Mouse (Mus musculus) heart, embryonic 15.5 days (tissue): ENCODE results near the gene Stra6. TPM values are rescaled to one million over a fixed set of nuclear protein-coding genes. Genes with fewer than 3 reads are reported as not detected.

Experiments used
- ATAC-seq: fragments of 200-750 bp; cut with Nextera tagmentation; replicated peaks from 2 replicates; pipeline ENCODE4 v1.8.0; 2017; ENCODE audit warnings: low read depth, moderate TSS enrichment; ENCODE audit not compliant: insufficient number of reproducible peaks, insufficient read depth, low FRiP score
- H3K27ac ChIP-seq: fragments of 300-500 bp; sonication (generic); 2 replicates; pipeline ENCODE4 v1.5.1; 2015; ENCODE audit warnings: mild to moderate bottlenecking, inconsistent platforms
- H3K27me3 ChIP-seq: fragments of 300-500 bp; sonication (generic); 2 replicates; pipeline ENCODE4 v1.6.1; 2015; ENCODE audit warnings: inconsistent platforms
- H3K36me3 ChIP-seq: fragments of 300-500 bp; sonication (generic); 2 replicates; pipeline ENCODE4 v1.6.1; 2015; ENCODE audit warnings: mild to moderate bottlenecking, inconsistent platforms
- H3K4me1 ChIP-seq: fragments of 300-500 bp; sonication (generic); replicated peaks from 2 replicates; pipeline ENCODE4 v1.6.1; 2015; ENCODE audit warnings: inconsistent platforms
- H3K4me2 ChIP-seq: fragments of 300-500 bp; sonication (generic); 2 replicates; pipeline ENCODE4 v1.6.1; 2015; ENCODE audit warnings: inconsistent platforms, mild to moderate bottlenecking, moderate library complexity
- H3K4me3 ChIP-seq: fragments of 300-500 bp; sonication (generic); 2 replicates; pipeline ENCODE4 v1.5.1; 2015; ENCODE audit warnings: mild to moderate bottlenecking, inconsistent platforms
- H3K9ac ChIP-seq: fragments of 300-500 bp; sonication (generic); 2 replicates; pipeline ENCODE4 v1.6.1; 2015; ENCODE audit warnings: mild to moderate bottlenecking, inconsistent platforms
- H3K9me3 ChIP-seq: fragments of 300-500 bp; sonication (generic); replicated peaks from 2 replicates; pipeline ENCODE4 v1.6.1; 2016; ENCODE audit warnings: inconsistent platforms
- WGBS: fragments of 180-500 bp; shearing (Covaris S2); methylation state at CpG from one replicate; pipeline ENCODE4 v1.1.7; 2015; ENCODE audit warnings: mixed read lengths; 5-methylcytosine and 5-hydroxymethylcytosine counted together
- polyA plus RNA-seq: library from polyadenylated mRNA; unstranded; fragments of >200 nt; fragmentation: Nextera tagmentation; extraction: Ambion mirVana; gene quantifications from 2 replicates; pipeline ENCODE4 v1.2.1, GENCODE M21; 2015

Stra6 gene
- 0.14 and 0.76 TPM in 2 replicates for polyA plus RNA-seq

- no peak within 1 kb of the TSS for H3K9ac ChIP-seq
- H3K4me3 ChIP-seq, result no peak within 1 kb of the TSS
- no peaks in the 10 kb centered on the region for H3K9me3 ChIP-seq
- H3K36me3 ChIP-seq, result no peaks in the 10 kb centered on the region
- H3K4me1 ChIP-seq, result peaks cover 30% of the 10 kb centered on the region
- H3K4me2 ChIP-seq, result no peak within 1 kb of the TSS
- no peak within 1 kb of the TSS for H3K27ac ChIP-seq
- 10% methylated on average over 3 of the region's 3 CpGs for WGBS
- peaks cover 45% of the 10 kb centered on the region for H3K27me3 ChIP-seq
- peak; percentile 37; the same call in 1 of the 2 replicates for ATAC-seq
These were observed at the start of gene Stra6 for GRCm38 (mm10) chr9:58063531-58063930. Stra6 (plus strand) TSS chr9:58063788.

- no peaks in the 10 kb centered on the region for H3K9me3 ChIP-seq
- H3K4me3 ChIP-seq, result no peak overlapping the region
- H3K4me1 ChIP-seq, result peaks cover 7% of the 10 kb centered on the region
- WGBS, result 48% methylated on average over 8 of the region's 8 CpGs
- no peak overlapping the region for H3K27ac ChIP-seq
- peaks cover 3% of the 10 kb centered on the region; the same call in 1 of the 2 replicates for H3K27me3 ChIP-seq
- ATAC-seq, result no peak
- no peaks in the 10 kb centered on the region for H3K36me3 ChIP-seq
- H3K4me2 ChIP-seq, result no peak overlapping the region
- no peak overlapping the region for H3K9ac ChIP-seq
These were observed 49.0 kb upstream of the Stra6 start for GRCm38 (mm10) chr9:58014393-58015160.

- Histone ChIP-seq H3K4me2 (no peak overlapping the region), H3K27ac (no peak overlapping the region), H3K9ac (no peak overlapping the region), H3K27me3 (peaks cover 3% of the 10 kb centered on the region; the same call in 1 of the 2 replicates), H3K36me3 (no peaks in the 10 kb centered on the region), H3K4me1 (peaks cover 6% of the 10 kb centered on the region; the same call in 1 of the 2 replicates), H3K4me3 (no peak overlapping the region), H3K9me3 (no peaks in the 10 kb centered on the region)
- WGBS, result 70% methylated on average over 6 of the region's 6 CpGs
- ATAC-seq, result no peak
These were observed 47.7 kb upstream of the Stra6 start for GRCm38 (mm10) chr9:58015856-58016255.

- peaks cover 5% of the 10 kb centered on the region; the same call in 1 of the 2 replicates for H3K27me3 ChIP-seq
- no peaks in the 10 kb centered on the region for H3K9me3 ChIP-seq
- H3K9ac ChIP-seq, result no peak overlapping the region
- H3K27ac ChIP-seq, result no peak overlapping the region
- H3K4me2 ChIP-seq, result no peak overlapping the region
- WGBS, result 44% methylated on average over 3 of the region's 3 CpGs
- no peak for ATAC-seq
- no peaks in the 10 kb centered on the region for H3K4me1 ChIP-seq
- H3K36me3 ChIP-seq, result no peaks in the 10 kb centered on the region
- no peak overlapping the region for H3K4me3 ChIP-seq
These were observed 46.6 kb upstream of the Stra6 start for GRCm38 (mm10) chr9:58016962-58017361.

- Histone ChIP-seq H3K36me3 (no peaks in the 10 kb centered on the region), H3K4me3 (no peak overlapping the region), H3K27me3 (peaks cover 2% of the 10 kb centered on the region; the same call in 1 of the 2 replicates), H3K4me1 (no peaks in the 10 kb centered on the region), H3K4me2 (no peak overlapping the region), H3K27ac (no peak overlapping the region), H3K9ac (no peak overlapping the region), H3K9me3 (no peaks in the 10 kb centered on the region)
- 82% methylated on average over 5 of the region's 5 CpGs for WGBS
- no peak for ATAC-seq
These were observed 45.2 kb upstream of the Stra6 start for GRCm38 (mm10) chr9:58018385-58018784.

GRCm38 (mm10) chr9:58025995-58026394 is 37.6 kb upstream of the Stra6 start:
- Histone ChIP-seq H3K36me3 (no peaks in the 10 kb centered on the region), H3K27me3 (0 out of 2 replicates have a peak, but pooled peaks cover 10% of the 10 kb centered on the region), H3K9ac (no peak overlapping the region), H3K4me3 (no peak overlapping the region), H3K9me3 (no peaks in the 10 kb centered on the region), H3K27ac (no peak overlapping the region), H3K4me1 (no peaks in the 10 kb centered on the region), H3K4me2 (no peak overlapping the region)
- no peak for ATAC-seq
- WGBS, result 65% methylated on average over 9 of the region's 9 CpGs

GRCm38 (mm10) chr9:58027426-58028180 is 36.0 kb upstream of the Stra6 start:
- 0 out of 2 replicates have a peak, but pooled peaks cover 8% of the 10 kb centered on the region for H3K27me3 ChIP-seq
- WGBS, result 31% methylated on average over 2 of the region's 2 CpGs
- ATAC-seq, result no peak

GRCm38 (mm10) chr9:58028841-58029240 is 34.7 kb upstream of the Stra6 start:
- Histone ChIP-seq H3K4me1 (no peaks in the 10 kb centered on the region), H3K36me3 (no peaks in the 10 kb centered on the region), H3K27ac (no peak overlapping the region), H3K9ac (no peak overlapping the region), H3K4me2 (no peak overlapping the region), H3K9me3 (no peaks in the 10 kb centered on the region), H3K27me3 (peaks cover 11% of the 10 kb centered on the region; the same call in 1 of the 2 replicates), H3K4me3 (no peak overlapping the region)
- WGBS, result 53% methylated on average over 5 of the region's 5 CpGs
- ATAC-seq, result no peak

More at GRCm38 (mm10) chr9:58027426-58028180, 36.0 kb upstream of the Stra6 start:
- Histone ChIP-seq H3K36me3 (no peaks in the 10 kb centered on the region), H3K27ac (no peak overlapping the region), H3K4me1 (no peaks in the 10 kb centered on the region), H3K9ac (no peak overlapping the region), H3K4me3 (no peak overlapping the region), H3K9me3 (no peaks in the 10 kb centered on the region), H3K4me2 (no peak overlapping the region)

- ATAC-seq, result no peak
- no peak overlapping the region for H3K4me2 ChIP-seq
- no peak overlapping the region for H3K9ac ChIP-seq
- H3K27ac ChIP-seq, result no peak overlapping the region
- H3K4me3 ChIP-seq, result no peak overlapping the region
- H3K27me3 ChIP-seq, result peaks cover 14% of the 10 kb centered on the region; the same call in 1 of the 2 replicates
- H3K4me1 ChIP-seq, result no peaks in the 10 kb centered on the region
- H3K36me3 ChIP-seq, result no peaks in the 10 kb centered on the region
- H3K9me3 ChIP-seq, result no peaks in the 10 kb centered on the region
- 83% methylated on average over 6 of the region's 6 CpGs for WGBS
These were observed 34.0 kb upstream of the Stra6 start for GRCm38 (mm10) chr9:58029635-58030034.

GRCm38 (mm10) chr9:58031895-58032294 is 31.7 kb upstream of the Stra6 start:
- H3K9ac ChIP-seq, result no peak overlapping the region
- no peaks in the 10 kb centered on the region for H3K9me3 ChIP-seq
- H3K27me3 ChIP-seq, result peaks cover 22% of the 10 kb centered on the region
- H3K4me3 ChIP-seq, result no peak overlapping the region
- no peak for ATAC-seq
- H3K4me1 ChIP-seq, result no peaks in the 10 kb centered on the region
- 66% methylated on average over 5 of the region's 5 CpGs for WGBS
- H3K36me3 ChIP-seq, result no peaks in the 10 kb centered on the region
- H3K27ac ChIP-seq, result no peak overlapping the region
- no peak overlapping the region for H3K4me2 ChIP-seq

GRCm38 (mm10) chr9:58035519-58035918 is 28.1 kb upstream of the Stra6 start:
- ATAC-seq, result no peak
- Histone ChIP-seq H3K27me3 (peaks cover 42% of the 10 kb centered on the region), H3K9me3 (no peaks in the 10 kb centered on the region), H3K27ac (no peak overlapping the region), H3K9ac (no peak overlapping the region), H3K4me2 (no peak overlapping the region), H3K36me3 (no peaks in the 10 kb centered on the region), H3K4me3 (no peak overlapping the region), H3K4me1 (no peaks in the 10 kb centered on the region; the same call in 1 of the 2 replicates)
- 72% methylated on average over 2 of the region's 2 CpGs for WGBS
